Mouse (Mus musculus): ENCODE measurements around the gene Acss2. TPM values are rescaled to one million over a fixed set of nuclear protein-coding genes. Genes with fewer than 3 reads are reported as not detected.

Acss2 gene
- polyA plus RNA-seq, 1 experiment from 2014 or later, result 25.8 TPM

DNA sequence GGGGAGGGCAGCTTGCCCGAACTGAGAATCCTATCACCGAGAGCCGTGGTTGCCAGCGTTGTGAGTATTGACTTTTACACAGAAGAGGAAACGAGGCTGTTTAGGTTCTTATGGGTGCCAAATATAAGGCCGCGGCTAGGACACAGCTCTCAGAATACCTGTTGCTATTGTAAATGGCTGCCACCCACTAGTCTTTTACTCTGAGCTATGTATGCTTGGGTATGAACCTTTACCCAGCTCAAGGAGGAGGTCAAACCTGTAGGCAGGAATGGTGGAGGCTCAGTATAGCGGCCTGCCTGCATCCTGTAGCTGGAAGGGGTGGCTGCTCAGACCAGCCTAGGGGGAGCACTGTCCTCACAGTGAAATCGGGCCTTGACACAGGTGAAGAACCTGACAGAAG is 110.4 kb downstream of the Acss2 start:
- H3K4me1 ChIP-seq (ENCODE audit: control insufficient read depth, insufficient read depth, low read length), result peaks cover 12% of the 10 kb centered on the region
- peaks cover 9% of the 10 kb centered on the region; the same call in 1 of the 2 replicates for H3K27me3 ChIP-seq (replicated peaks; ENCODE audit: control insufficient read depth, insufficient read depth, low read length)
- WGBS, result 88% methylated on average over 9 of the region's 9 CpGs
- no peak overlapping the region for H3K27ac ChIP-seq (ENCODE audit: low read length)
- H3K4me3 ChIP-seq (ENCODE audit: low read length), result no peak overlapping the region
- no peak for ATAC-seq
- H3K9me3 ChIP-seq (ENCODE audit: control insufficient read depth, low read length), result no peaks in the 10 kb centered on the region
- H3K4me2 ChIP-seq (ENCODE audit: low read depth, low read length), result no peak overlapping the region
- H3K9ac ChIP-seq (ENCODE audit: low read depth, low read length), result no peak overlapping the region
- H3K36me3 ChIP-seq (ENCODE audit: control insufficient read depth, insufficient read depth, low read length), result 0 out of 2 replicates have a peak, but pooled peaks cover 3% of the 10 kb centered on the region

DNA sequence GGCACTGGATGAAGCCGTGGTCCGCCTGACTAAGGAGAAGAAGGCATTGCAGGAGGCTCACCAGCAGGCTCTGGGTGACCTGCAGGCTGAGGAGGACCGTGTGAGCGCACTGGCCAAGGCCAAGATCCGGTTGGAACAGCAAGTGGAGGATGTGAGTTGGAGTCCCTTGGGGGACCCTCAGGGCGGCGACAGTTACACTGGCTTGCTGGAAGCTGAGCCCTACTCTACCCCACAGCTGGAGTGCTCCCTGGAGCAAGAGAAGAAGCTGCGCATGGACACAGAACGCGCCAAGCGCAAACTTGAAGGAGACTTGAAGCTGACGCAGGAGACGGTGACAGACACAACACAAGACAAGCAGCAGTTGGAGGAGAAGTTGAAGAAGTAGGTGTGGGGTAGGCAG is 110.8 kb downstream of the Acss2 start:
- H3K4me2 ChIP-seq (ENCODE audit: low read depth, low read length), result no peak overlapping the region
- no peak overlapping the region for H3K4me3 ChIP-seq (ENCODE audit: low read length)
- H3K36me3 ChIP-seq (ENCODE audit: control insufficient read depth, insufficient read depth, low read length), result 0 out of 2 replicates have a peak, but pooled peaks cover 5% of the 10 kb centered on the region
- no peak overlapping the region for H3K27ac ChIP-seq (ENCODE audit: low read length)
- 83% methylated on average over 13 of the region's 13 CpGs for WGBS
- peaks cover 12% of the 10 kb centered on the region for H3K4me1 ChIP-seq (ENCODE audit: control insufficient read depth, insufficient read depth, low read length)
- H3K27me3 ChIP-seq (replicated peaks; ENCODE audit: control insufficient read depth, insufficient read depth, low read length), result peaks cover 9% of the 10 kb centered on the region; the same call in 1 of the 2 replicates
- no peaks in the 10 kb centered on the region for H3K9me3 ChIP-seq (ENCODE audit: control insufficient read depth, low read length)
- ATAC-seq, result no peak
- no peak overlapping the region for H3K9ac ChIP-seq (ENCODE audit: low read depth, low read length)

DNA sequence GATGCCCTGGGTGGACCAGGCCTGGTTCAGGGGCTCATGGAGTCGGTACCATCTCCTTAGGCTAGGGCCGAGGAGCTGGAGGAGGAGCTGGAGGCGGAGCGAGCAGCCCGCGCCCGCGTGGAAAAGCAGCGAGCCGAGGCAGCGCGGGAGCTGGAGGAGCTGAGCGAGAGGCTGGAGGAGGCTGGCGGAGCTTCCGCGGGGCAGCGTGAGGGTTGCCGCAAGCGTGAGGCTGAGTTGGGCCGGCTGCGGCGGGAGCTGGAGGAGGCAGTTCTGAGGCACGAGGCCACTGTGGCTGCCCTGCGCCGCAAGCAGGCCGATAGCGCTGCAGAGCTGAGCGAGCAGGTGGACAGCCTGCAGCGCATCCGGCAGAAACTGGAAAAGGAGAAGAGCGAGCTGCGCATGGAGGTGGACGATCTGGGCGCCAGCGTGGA is 111.5 kb downstream of the Acss2 start:
- ATAC-seq, result peak; percentile 45
- H3K4me1 ChIP-seq (ENCODE audit: control insufficient read depth, insufficient read depth, low read length), result peaks cover 12% of the 10 kb centered on the region
- H3K36me3 ChIP-seq (ENCODE audit: control insufficient read depth, insufficient read depth, low read length), result peaks cover 10% of the 10 kb centered on the region
- H3K9ac ChIP-seq (ENCODE audit: low read depth, low read length), result peak overlapping the region; percentile 64
- H3K9me3 ChIP-seq (ENCODE audit: control insufficient read depth, low read length), result no peaks in the 10 kb centered on the region
- H3K27me3 ChIP-seq (replicated peaks; ENCODE audit: control insufficient read depth, insufficient read depth, low read length), result peaks cover 9% of the 10 kb centered on the region; the same call in 1 of the 2 replicates
- H3K4me3 ChIP-seq (ENCODE audit: low read length), result peak overlapping the region; percentile 44
- H3K27ac ChIP-seq (ENCODE audit: low read length), result no peak overlapping the region
- WGBS, result 1% methylated on average over 35 of the region's 35 CpGs
- H3K4me2 ChIP-seq (ENCODE audit: low read depth, low read length), result peak overlapping the region; percentile 90

DNA sequence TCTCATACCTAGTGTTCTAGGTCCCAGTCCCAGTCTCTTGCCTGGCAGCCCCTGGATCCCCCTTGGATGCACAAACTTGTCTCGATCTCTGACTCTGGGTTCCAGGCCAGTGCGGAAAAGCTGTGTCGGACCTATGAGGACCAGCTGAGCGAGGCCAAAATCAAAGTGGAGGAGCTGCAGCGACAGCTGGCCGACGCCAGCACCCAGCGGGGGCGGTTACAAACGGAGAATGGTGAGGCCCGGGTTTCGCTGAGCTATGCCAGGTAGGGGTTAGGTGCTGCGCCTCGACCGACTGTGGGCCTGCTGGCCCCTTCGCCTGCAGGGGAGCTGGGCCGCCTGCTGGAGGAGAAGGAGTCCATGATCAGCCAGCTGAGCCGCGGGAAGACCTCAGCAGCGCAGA is 112.4 kb downstream of the Acss2 start:
- Histone ChIP-seq H3K27me3 (replicated peaks; ENCODE audit: control insufficient read depth, insufficient read depth, low read length) (peaks cover 9% of the 10 kb centered on the region; the same call in 1 of the 2 replicates), H3K9ac (ENCODE audit: low read depth, low read length) (no peak overlapping the region), H3K36me3 (ENCODE audit: control insufficient read depth, insufficient read depth, low read length) (peaks cover 18% of the 10 kb centered on the region), H3K4me1 (ENCODE audit: control insufficient read depth, insufficient read depth, low read length) (peaks cover 12% of the 10 kb centered on the region), H3K4me3 (ENCODE audit: low read length) (no peak overlapping the region), H3K27ac (ENCODE audit: low read length) (no peak overlapping the region), H3K4me2 (ENCODE audit: low read depth, low read length) (no peak overlapping the region), H3K9me3 (ENCODE audit: control insufficient read depth, low read length) (no peaks in the 10 kb centered on the region)
- 62% methylated on average over 20 of the region's 20 CpGs for WGBS
- no peak for ATAC-seq

DNA sequence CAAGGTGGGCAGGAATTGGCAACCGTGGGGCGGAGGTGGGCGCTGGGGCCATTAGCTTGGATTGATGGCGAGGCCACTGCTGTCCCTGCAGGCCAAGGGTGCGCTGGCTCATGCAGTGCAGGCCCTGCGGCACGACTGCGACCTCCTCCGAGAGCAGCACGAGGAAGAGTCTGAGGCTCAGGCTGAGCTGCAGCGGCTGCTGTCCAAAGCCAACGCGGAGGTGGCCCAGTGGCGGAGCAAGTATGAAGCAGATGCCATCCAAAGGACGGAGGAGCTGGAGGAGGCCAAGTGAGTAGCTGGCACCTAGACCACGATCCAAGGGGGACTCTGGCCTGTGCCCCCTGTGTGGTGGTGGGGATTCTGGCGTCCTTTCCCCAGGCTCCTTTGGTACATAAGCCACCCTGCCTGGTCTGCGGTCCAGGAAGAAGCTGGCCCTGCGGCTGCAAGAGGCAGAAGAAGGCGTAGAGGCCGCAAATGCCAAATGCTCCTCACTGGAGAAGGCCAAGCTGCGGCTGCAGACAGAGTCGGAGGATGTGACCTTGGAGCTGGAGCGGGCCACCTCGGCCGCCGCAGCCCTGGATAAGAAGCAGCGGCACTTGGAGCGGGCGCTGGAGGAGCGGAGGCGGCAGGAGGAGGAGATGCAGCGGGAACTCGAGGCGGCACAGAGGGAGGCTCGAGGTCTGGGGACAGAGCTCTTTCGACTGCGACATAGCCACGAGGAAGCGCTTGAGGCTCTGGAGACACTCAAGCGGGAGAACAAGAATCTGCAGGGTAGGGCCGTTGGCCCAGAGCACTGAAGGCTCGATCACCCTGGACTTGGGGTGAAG is 113.1 kb downstream of the Acss2 start:
- 48% methylated on average over 43 of the region's 43 CpGs for WGBS
- Histone ChIP-seq H3K9ac (ENCODE audit: low read depth, low read length) (no peak overlapping the region), H3K9me3 (ENCODE audit: control insufficient read depth, low read length) (no peaks in the 10 kb centered on the region), H3K4me1 (ENCODE audit: control insufficient read depth, insufficient read depth, low read length) (peaks cover 12% of the 10 kb centered on the region), H3K27ac (ENCODE audit: low read length) (no peak overlapping the region), H3K27me3 (replicated peaks; ENCODE audit: control insufficient read depth, insufficient read depth, low read length) (peaks cover 9% of the 10 kb centered on the region; the same call in 1 of the 2 replicates), H3K4me2 (ENCODE audit: low read depth, low read length) (no peak overlapping the region), H3K4me3 (ENCODE audit: low read length) (no peak overlapping the region), H3K36me3 (ENCODE audit: control insufficient read depth, insufficient read depth, low read length) (peaks cover 18% of the 10 kb centered on the region)
- ATAC-seq, result no peak

DNA sequence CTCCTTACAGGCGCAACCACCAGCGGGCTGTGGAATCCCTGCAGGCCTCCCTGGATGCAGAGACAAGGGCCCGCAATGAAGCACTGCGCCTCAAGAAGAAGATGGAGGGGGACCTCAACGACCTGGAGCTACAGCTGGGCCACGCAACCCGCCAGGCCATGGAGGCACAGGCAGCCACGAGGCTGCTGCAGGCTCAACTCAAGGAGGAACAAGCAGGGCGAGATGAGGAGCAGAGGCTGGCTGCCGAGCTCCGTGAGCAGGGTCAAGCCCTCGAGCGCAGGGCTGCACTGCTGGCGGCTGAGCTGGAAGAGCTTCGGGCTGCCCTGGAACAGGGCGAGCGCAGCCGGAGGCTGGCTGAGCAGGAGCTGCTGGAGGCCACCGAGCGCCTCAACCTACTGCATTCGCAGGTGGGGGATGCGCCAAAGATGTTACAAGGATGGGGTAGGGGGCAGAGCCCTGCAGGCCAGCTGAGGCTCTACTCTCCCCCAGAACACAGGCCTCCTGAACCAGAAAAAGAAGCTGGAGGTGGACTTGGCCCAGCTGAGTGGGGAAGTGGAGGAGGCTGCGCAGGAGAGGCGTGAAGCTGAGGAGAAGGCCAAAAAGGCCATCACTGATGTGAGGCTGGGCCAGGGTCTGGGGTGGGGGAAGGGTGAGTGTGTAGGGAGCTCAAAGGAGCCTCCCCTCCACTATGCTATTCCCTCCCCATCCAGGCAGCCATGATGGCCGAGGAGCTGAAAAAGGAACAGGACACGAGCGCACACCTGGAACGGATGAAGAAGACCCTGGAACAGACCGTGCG is 114.6 kb downstream of the Acss2 start:
- Histone ChIP-seq H3K9ac (ENCODE audit: low read depth, low read length) (0 out of 2 replicates have a peak overlapping the region, but pooled peaks have one; percentile 5), H3K36me3 (ENCODE audit: control insufficient read depth, insufficient read depth, low read length) (peaks cover 20% of the 10 kb centered on the region), H3K27ac (ENCODE audit: low read length) (no peak overlapping the region), H3K9me3 (ENCODE audit: control insufficient read depth, low read length) (no peaks in the 10 kb centered on the region), H3K4me2 (ENCODE audit: low read depth, low read length) (no peak overlapping the region), H3K4me3 (ENCODE audit: low read length) (no peak overlapping the region), H3K4me1 (ENCODE audit: control insufficient read depth, insufficient read depth, low read length) (peaks cover 9% of the 10 kb centered on the region), H3K27me3 (replicated peaks; ENCODE audit: control insufficient read depth, insufficient read depth, low read length) (peaks cover 9% of the 10 kb centered on the region; the same call in 1 of the 2 replicates)
- WGBS, result 74% methylated on average over 30 of the region's 30 CpGs
- ATAC-seq, result no peak

DNA sequence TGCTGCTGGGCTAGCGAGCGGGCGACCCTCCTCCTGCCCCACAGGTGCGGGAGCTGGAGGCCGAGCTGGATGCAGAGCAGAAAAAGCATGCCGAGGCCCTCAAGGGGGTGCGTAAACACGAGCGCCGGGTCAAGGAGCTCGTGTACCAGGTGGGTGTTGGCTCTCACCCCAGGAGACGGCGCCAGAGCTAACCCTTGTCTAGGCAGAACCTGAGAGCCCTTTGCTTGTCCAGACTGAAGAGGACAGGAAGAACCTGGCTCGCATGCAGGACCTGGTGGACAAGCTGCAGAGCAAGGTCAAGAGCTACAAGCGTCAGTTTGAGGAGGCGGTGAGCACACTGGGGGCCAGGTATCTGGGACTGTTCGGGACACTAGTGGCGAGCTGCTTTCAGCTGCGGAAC is 115.4 kb downstream of the Acss2 start:
- H3K9me3 ChIP-seq (ENCODE audit: control insufficient read depth, low read length), result no peaks in the 10 kb centered on the region
- H3K4me3 ChIP-seq (ENCODE audit: low read length), result no peak overlapping the region
- H3K27ac ChIP-seq (ENCODE audit: low read length), result no peak overlapping the region
- peaks cover 9% of the 10 kb centered on the region for H3K4me1 ChIP-seq (ENCODE audit: control insufficient read depth, insufficient read depth, low read length)
- peaks cover 5% of the 10 kb centered on the region; the same call in 1 of the 2 replicates for H3K27me3 ChIP-seq (replicated peaks; ENCODE audit: control insufficient read depth, insufficient read depth, low read length)
- peaks cover 27% of the 10 kb centered on the region for H3K36me3 ChIP-seq (ENCODE audit: control insufficient read depth, insufficient read depth, low read length)
- no peak overlapping the region for H3K4me2 ChIP-seq (ENCODE audit: low read depth, low read length)
- 62% methylated on average over 19 of the region's 19 CpGs for WGBS
- ATAC-seq, result no peak
- H3K9ac ChIP-seq (ENCODE audit: low read depth, low read length), result no peak overlapping the region

DNA sequence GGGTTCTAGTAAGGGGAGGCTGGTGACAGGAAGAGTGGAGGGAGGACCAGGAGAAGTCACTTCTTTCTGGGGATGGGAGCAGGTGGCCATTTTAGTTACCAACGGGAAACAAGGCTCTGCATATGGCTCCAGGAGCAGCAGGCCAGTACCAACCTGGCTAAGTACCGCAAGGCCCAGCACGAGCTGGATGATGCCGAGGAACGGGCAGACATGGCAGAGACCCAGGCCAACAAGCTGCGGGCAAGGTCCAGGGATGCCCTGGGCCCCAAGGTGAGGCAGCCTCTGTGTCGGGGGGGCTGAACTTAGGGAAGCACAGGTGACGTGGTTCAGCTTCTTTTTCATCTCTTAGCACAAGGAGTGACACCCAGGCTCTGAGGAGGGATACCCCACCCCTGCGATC is 116.0 kb downstream of the Acss2 start:
- Histone ChIP-seq H3K9me3 (ENCODE audit: control insufficient read depth, low read length) (no peaks in the 10 kb centered on the region), H3K9ac (ENCODE audit: low read depth, low read length) (no peak overlapping the region), H3K4me3 (ENCODE audit: low read length) (no peak overlapping the region), H3K36me3 (ENCODE audit: control insufficient read depth, insufficient read depth, low read length) (peaks cover 27% of the 10 kb centered on the region), H3K27me3 (replicated peaks; ENCODE audit: control insufficient read depth, insufficient read depth, low read length) (peaks cover 5% of the 10 kb centered on the region; the same call in 1 of the 2 replicates), H3K4me2 (ENCODE audit: low read depth, low read length) (no peak overlapping the region), H3K4me1 (ENCODE audit: control insufficient read depth, insufficient read depth, low read length) (peaks cover 9% of the 10 kb centered on the region), H3K27ac (ENCODE audit: low read length) (no peak overlapping the region)
- no peak for ATAC-seq
- 92% methylated on average over 9 of the region's 9 CpGs for WGBS

DNA sequence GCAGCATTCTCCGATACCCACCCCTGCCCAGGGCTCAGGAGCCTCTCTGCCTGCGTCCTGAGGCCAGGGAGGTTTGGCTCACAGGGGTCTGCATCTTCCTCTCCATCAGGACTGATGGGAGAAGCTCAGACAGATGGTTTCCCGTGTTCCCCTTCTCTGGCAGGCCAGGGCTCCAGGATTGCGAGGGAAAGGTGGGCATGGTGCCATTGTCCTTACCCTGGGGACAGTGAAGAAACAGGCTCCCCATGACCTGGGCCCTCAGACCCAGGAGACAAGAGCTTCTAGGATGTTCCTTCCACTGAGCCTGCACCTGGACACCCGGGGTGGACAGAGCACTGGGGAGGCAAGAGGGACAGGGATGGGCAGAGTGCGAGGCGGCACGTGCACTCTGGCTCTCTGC is 116.8 kb downstream of the Acss2 start:
- peaks cover 30% of the 10 kb centered on the region for H3K36me3 ChIP-seq (ENCODE audit: control insufficient read depth, insufficient read depth, low read length)

More for the DNA sequence above, 116.8 kb downstream of the Acss2 start:
- 92% methylated on average over 8 of the region's 8 CpGs for WGBS
- Histone ChIP-seq H3K4me2 (ENCODE audit: low read depth, low read length) (no peak overlapping the region), H3K9me3 (ENCODE audit: control insufficient read depth, low read length) (no peaks in the 10 kb centered on the region), H3K27ac (ENCODE audit: low read length) (no peak overlapping the region), H3K9ac (ENCODE audit: low read depth, low read length) (no peak overlapping the region), H3K4me3 (ENCODE audit: low read length) (no peak overlapping the region), H3K4me1 (ENCODE audit: control insufficient read depth, insufficient read depth, low read length) (peaks cover 3% of the 10 kb centered on the region), H3K27me3 (replicated peaks; ENCODE audit: control insufficient read depth, insufficient read depth, low read length) (peaks cover 3% of the 10 kb centered on the region; the same call in 1 of the 2 replicates)
- no peak for ATAC-seq

All from intestine, embryonic 16.5 days (tissue).